Mouse (Mus musculus) hindbrain, embryonic 12.5 days (tissue): Measurements from ENCODE around the gene Adcy7. TPM values are rescaled to one million over a fixed set of nuclear protein-coding genes. Genes with fewer than 3 reads are reported as not detected.
A peak's percentile ranks its signal among the peaks of the same experiment; 100 is the strongest.

ENCODE experiments used
- ATAC-seq: fragments of 200-750 bp; cut with Nextera tagmentation; 2 replicates; pipeline ENCODE4 v1.8.0; 2017; ENCODE audit warnings: moderate TSS enrichment; ENCODE audit not compliant: low FRiP score
- H3K27ac ChIP-seq: fragments of 300-500 bp; sonication (generic); 2 replicates; pipeline ENCODE4 v1.5.1; 2016; ENCODE audit warnings: mild to moderate bottlenecking
- H3K27me3 ChIP-seq: fragments of 300-500 bp; sonication (generic); 2 replicates; pipeline ENCODE4 v1.6.1; 2016; ENCODE audit warnings: mild to moderate bottlenecking
- H3K36me3 ChIP-seq: fragments of 300-500 bp; sonication (generic); 2 replicates; pipeline ENCODE4 v1.6.1; 2016; ENCODE audit warnings: mild to moderate bottlenecking
- H3K4me1 ChIP-seq: fragments of 300-500 bp; sonication (generic); 2 replicates; pipeline ENCODE4 v1.6.1; 2016
- H3K4me2 ChIP-seq: fragments of 300-500 bp; sonication (generic); replicated peaks from 2 replicates; pipeline ENCODE4 v1.6.1; 2016; ENCODE audit warnings: mild to moderate bottlenecking
- H3K4me3 ChIP-seq: fragments of 300-500 bp; sonication (generic); 2 replicates; pipeline ENCODE4 v1.5.1; 2016; ENCODE audit warnings: mild to moderate bottlenecking
- H3K9ac ChIP-seq: fragments of 300-500 bp; sonication (generic); 2 replicates; pipeline ENCODE4 v1.6.1; 2016; ENCODE audit warnings: mild to moderate bottlenecking, moderate library complexity
- H3K9me3 ChIP-seq: fragments of 300-500 bp; sonication (generic); replicated peaks from 2 replicates; pipeline ENCODE4 v1.6.1; 2016; ENCODE audit warnings: mild to moderate bottlenecking
- WGBS: fragments of 180-500 bp; shearing (Covaris S2); methylation state at CpG from one replicate; pipeline ENCODE4 v1.1.7; 2016; 5-methylcytosine and 5-hydroxymethylcytosine counted together
- polyA plus RNA-seq: library from polyadenylated mRNA; unstranded; fragments of >200 nt; fragmentation: Nextera tagmentation; extraction: Ambion mirVana; gene quantifications from 2 replicates; pipeline ENCODE4 v1.2.1, GENCODE M21; 2016

Gene Adcy7
- 2.6 and 2.9 TPM in 2 replicates for polyA plus RNA-seq

- H3K27ac ChIP-seq, result no peak within 1 kb of the TSS
- ATAC-seq, result peak; percentile 63; the same call in 1 of the 2 replicates
- H3K27me3 ChIP-seq, result peaks cover 30% of the 10 kb centered on the region
- peak within 1 kb of the TSS; percentile 95 for H3K4me2 ChIP-seq
- no peaks in the 10 kb centered on the region for H3K36me3 ChIP-seq
- 3% methylated on average over 63 of the region's 64 CpGs for WGBS
- peaks cover 9% of the 10 kb centered on the region for H3K4me1 ChIP-seq
- H3K4me3 ChIP-seq, result peak within 1 kb of the TSS; percentile 43
- H3K9me3 ChIP-seq, result no peaks in the 10 kb centered on the region
- peak within 1 kb of the TSS; percentile 64 for H3K9ac ChIP-seq
Observed at GRCm38 (mm10) chr8:88272231-88273050, at the start of gene Adcy7. Gene Adcy7, plus strand, starts transcription at chr8:88272403.

DNA sequence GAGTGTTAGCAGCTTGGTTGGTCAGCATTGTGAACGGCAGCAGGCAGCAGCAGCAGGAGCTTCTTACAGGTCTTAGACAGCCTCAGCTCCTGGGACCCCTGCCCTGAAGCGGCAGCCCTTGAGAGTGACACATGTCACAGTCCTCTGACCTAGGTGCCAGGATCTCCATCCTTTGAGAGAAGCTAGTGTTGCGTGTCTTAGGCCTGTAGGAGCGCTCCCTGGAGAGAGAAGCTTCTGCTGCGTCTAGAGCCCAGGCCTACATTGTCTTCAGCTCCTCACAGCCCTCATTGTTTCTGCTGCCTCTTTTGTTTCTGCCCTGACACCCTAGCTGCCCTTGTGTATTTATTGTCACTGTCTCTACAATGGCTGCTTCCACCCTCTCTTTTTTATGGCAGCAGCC, 46.8 kb upstream of the Adcy7 start:
- 27% methylated on average over 5 of the region's 5 CpGs for WGBS
- H3K4me1 ChIP-seq, result peaks cover 33% of the 10 kb centered on the region
- no peak overlapping the region for H3K4me3 ChIP-seq
- H3K4me2 ChIP-seq, result no peak overlapping the region
- H3K36me3 ChIP-seq, result no peaks in the 10 kb centered on the region
- no peaks in the 10 kb centered on the region for H3K27me3 ChIP-seq
- H3K9ac ChIP-seq, result no peak overlapping the region
- H3K27ac ChIP-seq, result peak overlapping the region; percentile 69
- H3K9me3 ChIP-seq, result no peaks in the 10 kb centered on the region
- peak; percentile 63; the same call in 1 of the 2 replicates for ATAC-seq

GRCm38 (mm10) chr8:88227851-88228250, 44.4 kb upstream of the Adcy7 start:
- no peaks in the 10 kb centered on the region for H3K9me3 ChIP-seq
- H3K4me1 ChIP-seq, result peaks cover 30% of the 10 kb centered on the region
- no peak overlapping the region for H3K4me2 ChIP-seq
- H3K27me3 ChIP-seq, result no peaks in the 10 kb centered on the region
- no peaks in the 10 kb centered on the region for H3K36me3 ChIP-seq
- no peak for ATAC-seq
- no peak overlapping the region for H3K27ac ChIP-seq
- 60% methylated on average over 6 of the region's 6 CpGs for WGBS
- no peak overlapping the region for H3K9ac ChIP-seq
- no peak overlapping the region for H3K4me3 ChIP-seq

- WGBS, result 68% methylated on average over 1 of the region's 1 CpGs
- Histone ChIP-seq H3K4me1 (peaks cover 30% of the 10 kb centered on the region), H3K4me2 (no peak overlapping the region), H3K9me3 (no peaks in the 10 kb centered on the region), H3K36me3 (no peaks in the 10 kb centered on the region), H3K27me3 (no peaks in the 10 kb centered on the region), H3K4me3 (no peak overlapping the region), H3K27ac (no peak overlapping the region), H3K9ac (no peak overlapping the region)
- no peak for ATAC-seq
Observed at GRCm38 (mm10) chr8:88228286-88228685, 43.9 kb upstream of the Adcy7 start.

DNA sequence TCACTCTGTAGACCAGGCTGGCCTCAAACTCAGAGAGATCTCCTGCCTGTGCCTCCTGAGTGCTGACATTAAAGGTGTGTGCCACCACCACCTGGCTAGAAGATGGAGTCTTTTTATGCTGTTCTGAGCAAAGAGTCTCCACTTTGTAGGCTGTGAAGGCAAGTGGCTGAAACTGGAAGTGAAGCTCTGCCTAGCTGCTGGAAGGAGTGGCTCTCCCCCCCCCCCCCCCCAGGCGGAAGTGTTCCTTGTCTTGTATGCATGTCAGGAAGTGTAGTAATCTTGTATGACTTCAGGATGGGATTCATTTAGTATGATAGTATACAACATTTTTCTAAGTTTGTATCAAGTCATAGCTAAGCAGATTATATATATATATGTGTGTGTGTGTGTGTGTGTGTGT, 43.4 kb upstream of the Adcy7 start:
- WGBS, result 83% methylated on average over 1 of the region's 1 CpGs
- Histone ChIP-seq H3K27me3 (no peaks in the 10 kb centered on the region), H3K4me3 (no peak overlapping the region), H3K9me3 (no peaks in the 10 kb centered on the region), H3K9ac (no peak overlapping the region), H3K27ac (no peak overlapping the region), H3K4me1 (peaks cover 30% of the 10 kb centered on the region), H3K36me3 (no peaks in the 10 kb centered on the region), H3K4me2 (no peak overlapping the region)
- no peak for ATAC-seq

- no peaks in the 10 kb centered on the region for H3K9me3 ChIP-seq
- no peaks in the 10 kb centered on the region for H3K27me3 ChIP-seq
- H3K36me3 ChIP-seq, result no peaks in the 10 kb centered on the region
- H3K4me3 ChIP-seq, result no peak overlapping the region
- H3K27ac ChIP-seq, result no peak overlapping the region
- H3K9ac ChIP-seq, result no peak overlapping the region
- 0 out of 2 replicates have a peak, but pooled peaks cover 8% of the 10 kb centered on the region for H3K4me1 ChIP-seq
- no peak overlapping the region for H3K4me2 ChIP-seq
- no peak for ATAC-seq
- 73% methylated on average over 2 of the region's 2 CpGs for WGBS
Observed at GRCm38 (mm10) chr8:88236666-88237065, 35.5 kb upstream of the Adcy7 start.

DNA sequence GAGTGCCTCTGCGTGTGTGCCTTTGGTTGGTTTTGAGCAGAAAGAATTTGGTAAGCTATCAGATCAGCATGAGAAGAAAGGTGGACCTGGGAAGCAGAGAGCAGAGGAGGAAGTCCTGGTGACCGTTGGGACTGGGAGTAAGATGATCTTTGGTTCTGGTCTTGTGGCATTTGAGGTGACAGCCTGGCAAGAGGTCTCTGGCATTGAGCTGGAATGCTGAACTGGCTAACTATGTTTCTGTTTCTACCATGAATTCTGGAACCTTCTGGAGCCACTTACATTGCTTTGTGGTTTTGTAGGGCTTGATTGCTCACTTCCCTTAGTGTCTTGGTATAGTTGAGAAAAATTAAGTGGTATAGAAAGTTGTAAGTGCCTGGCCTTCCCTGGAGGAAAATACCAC, 34.6 kb upstream of the Adcy7 start:
- no peak for ATAC-seq
- Histone ChIP-seq H3K9me3 (no peaks in the 10 kb centered on the region), H3K4me2 (no peak overlapping the region), H3K4me1 (0 out of 2 replicates have a peak, but pooled peaks cover 8% of the 10 kb centered on the region), H3K27me3 (no peaks in the 10 kb centered on the region), H3K9ac (no peak overlapping the region), H3K27ac (no peak overlapping the region), H3K4me3 (no peak overlapping the region), H3K36me3 (no peaks in the 10 kb centered on the region)
- WGBS, result 89% methylated on average over 2 of the region's 2 CpGs

GRCm38 (mm10) chr8:88239277-88239676, 32.9 kb upstream of the Adcy7 start:
- no peak overlapping the region for H3K4me3 ChIP-seq
- H3K27ac ChIP-seq, result no peak overlapping the region
- H3K9ac ChIP-seq, result no peak overlapping the region
- H3K36me3 ChIP-seq, result no peaks in the 10 kb centered on the region
- 90% methylated on average over 5 of the region's 5 CpGs for WGBS
- no peak overlapping the region for H3K4me2 ChIP-seq
- no peaks in the 10 kb centered on the region for H3K27me3 ChIP-seq
- H3K4me1 ChIP-seq, result 0 out of 2 replicates have a peak, but pooled peaks cover 8% of the 10 kb centered on the region
- H3K9me3 ChIP-seq, result no peaks in the 10 kb centered on the region
- ATAC-seq, result no peak

DNA sequence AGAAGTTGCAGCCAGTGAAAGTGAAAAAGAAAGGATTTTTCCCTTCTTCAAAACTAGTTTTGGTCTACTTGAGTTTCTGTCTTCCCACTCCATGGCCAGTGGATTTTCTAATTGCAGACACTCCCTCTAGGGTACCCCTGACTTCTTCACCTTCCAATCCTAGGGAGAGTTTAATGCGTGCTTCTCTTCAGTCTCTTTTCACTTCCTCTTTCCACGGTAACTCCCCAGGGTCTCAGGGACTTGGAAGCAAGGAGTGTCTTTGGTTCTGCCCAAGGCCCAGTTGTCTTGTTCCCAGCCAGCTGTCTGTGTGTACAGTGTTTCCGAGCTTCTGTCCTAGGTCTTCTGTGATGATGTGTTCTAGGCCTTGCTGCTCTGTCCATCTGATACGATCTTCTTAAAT, 30.3 kb upstream of the Adcy7 start:
- Histone ChIP-seq H3K9me3 (no peaks in the 10 kb centered on the region), H3K9ac (no peak overlapping the region), H3K27me3 (no peaks in the 10 kb centered on the region), H3K4me3 (no peak overlapping the region), H3K4me2 (no peak overlapping the region), H3K4me1 (0 out of 2 replicates have a peak, but pooled peaks cover 7% of the 10 kb centered on the region), H3K36me3 (0 out of 2 replicates have a peak, but pooled peaks cover 4% of the 10 kb centered on the region), H3K27ac (no peak overlapping the region)
- WGBS, result 86% methylated on average over 4 of the region's 4 CpGs
- no peak for ATAC-seq

GRCm38 (mm10) chr8:88244298-88244697, 27.9 kb upstream of the Adcy7 start:
- H3K27me3 ChIP-seq, result no peaks in the 10 kb centered on the region
- H3K27ac ChIP-seq, result no peak overlapping the region
- no peak for ATAC-seq
- H3K4me1 ChIP-seq, result no peaks in the 10 kb centered on the region
- H3K36me3 ChIP-seq, result peaks cover 18% of the 10 kb centered on the region
- no peak overlapping the region for H3K4me3 ChIP-seq
- no peak overlapping the region for H3K9ac ChIP-seq
- WGBS, result 82% methylated on average over 4 of the region's 4 CpGs
- no peak overlapping the region for H3K4me2 ChIP-seq
- no peaks in the 10 kb centered on the region for H3K9me3 ChIP-seq

DNA sequence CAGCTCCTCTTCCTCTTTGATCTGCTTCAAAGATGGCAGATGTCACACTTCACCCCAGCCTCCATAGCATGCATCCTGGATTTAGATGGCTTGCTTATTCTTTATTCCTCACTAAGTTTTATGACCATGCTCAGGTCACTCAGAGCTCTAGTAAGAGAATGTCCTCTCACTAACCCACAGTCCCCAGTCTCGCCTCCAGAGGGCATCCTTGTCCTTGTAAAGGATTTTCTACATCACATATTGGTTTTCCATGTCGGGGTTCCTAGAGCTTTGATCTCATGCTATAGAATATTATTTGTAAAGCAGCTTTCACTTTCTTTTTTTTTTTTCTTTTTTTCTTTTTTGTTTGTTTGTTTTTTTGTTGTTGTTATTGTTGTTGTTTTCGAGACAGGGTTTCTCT, 19.4 kb upstream of the Adcy7 start:
- WGBS, result 86% methylated on average over 3 of the region's 3 CpGs
- Histone ChIP-seq H3K9me3 (no peaks in the 10 kb centered on the region), H3K36me3 (peaks cover 46% of the 10 kb centered on the region)

DNA sequence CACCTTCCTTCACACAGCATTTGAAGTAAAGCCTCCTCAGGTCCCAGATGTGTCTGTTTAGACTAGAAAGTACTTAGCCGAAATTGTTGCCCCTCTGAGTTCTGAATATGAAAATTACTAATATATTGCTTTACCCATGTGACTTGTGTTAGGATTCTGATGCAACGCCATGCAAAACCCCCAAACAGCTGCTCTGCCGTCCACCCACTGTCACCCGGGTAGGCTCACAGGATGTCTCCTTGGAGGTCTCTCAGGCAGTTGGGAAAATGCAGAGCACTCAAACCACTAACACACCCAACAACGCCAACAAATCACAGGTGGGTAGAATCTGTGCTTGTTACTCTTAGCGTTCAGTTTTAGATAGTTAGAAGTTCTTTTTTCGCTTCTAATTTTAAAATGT, 17.2 kb upstream of the Adcy7 start:
- Histone ChIP-seq H3K27me3 (no peaks in the 10 kb centered on the region), H3K4me3 (no peak overlapping the region), H3K9ac (no peak overlapping the region), H3K36me3 (peaks cover 37% of the 10 kb centered on the region), H3K4me1 (no peaks in the 10 kb centered on the region), H3K27ac (no peak overlapping the region), H3K9me3 (no peaks in the 10 kb centered on the region), H3K4me2 (no peak overlapping the region)
- no peak for ATAC-seq
- 90% methylated on average over 7 of the region's 7 CpGs for WGBS

More for the DNA sequence above, 19.4 kb upstream of the Adcy7 start:
- Histone ChIP-seq H3K4me3 (no peak overlapping the region), H3K9ac (no peak overlapping the region), H3K27me3 (no peaks in the 10 kb centered on the region), H3K4me2 (no peak overlapping the region), H3K4me1 (no peaks in the 10 kb centered on the region), H3K27ac (no peak overlapping the region)
- ATAC-seq, result no peak

GRCm38 (mm10) chr8:88258024-88258423, 14.2 kb upstream of the Adcy7 start:
- Histone ChIP-seq H3K9me3 (no peaks in the 10 kb centered on the region), H3K4me3 (no peak overlapping the region), H3K9ac (no peak overlapping the region), H3K27me3 (no peaks in the 10 kb centered on the region), H3K27ac (no peak overlapping the region), H3K4me1 (0 out of 2 replicates have a peak, but pooled peaks cover under 1% of the 10 kb centered on the region), H3K36me3 (peaks cover 28% of the 10 kb centered on the region), H3K4me2 (no peak overlapping the region)
- WGBS, result 57% methylated on average over 6 of the region's 6 CpGs
- no peak for ATAC-seq
